Mouse (Mus musculus) inflammation-experienced regulatory T-cells, adult 6 months (primary cell): ENCODE measurements around the gene Myo10. TPM values are rescaled to one million over a fixed set of nuclear protein-coding genes. Genes with fewer than 3 reads are reported as not detected.

Experiments
- ATAC-seq: one replicate; pipeline ENCODE4 v1.8.0; 2017
- polyA plus RNA-seq, 3 experiments: library from polyadenylated mRNA; unstranded; fragments of 100-300 nt; shearing (Covaris generic); gene quantifications; one replicate each; pipeline ENCODE4 v1.2.1; 2017

Myo10 gene
- polyA plus RNA-seq, 3 experiments from 2014 or later: 0.55 to 0.98 (median 0.91) TPM

DNA sequence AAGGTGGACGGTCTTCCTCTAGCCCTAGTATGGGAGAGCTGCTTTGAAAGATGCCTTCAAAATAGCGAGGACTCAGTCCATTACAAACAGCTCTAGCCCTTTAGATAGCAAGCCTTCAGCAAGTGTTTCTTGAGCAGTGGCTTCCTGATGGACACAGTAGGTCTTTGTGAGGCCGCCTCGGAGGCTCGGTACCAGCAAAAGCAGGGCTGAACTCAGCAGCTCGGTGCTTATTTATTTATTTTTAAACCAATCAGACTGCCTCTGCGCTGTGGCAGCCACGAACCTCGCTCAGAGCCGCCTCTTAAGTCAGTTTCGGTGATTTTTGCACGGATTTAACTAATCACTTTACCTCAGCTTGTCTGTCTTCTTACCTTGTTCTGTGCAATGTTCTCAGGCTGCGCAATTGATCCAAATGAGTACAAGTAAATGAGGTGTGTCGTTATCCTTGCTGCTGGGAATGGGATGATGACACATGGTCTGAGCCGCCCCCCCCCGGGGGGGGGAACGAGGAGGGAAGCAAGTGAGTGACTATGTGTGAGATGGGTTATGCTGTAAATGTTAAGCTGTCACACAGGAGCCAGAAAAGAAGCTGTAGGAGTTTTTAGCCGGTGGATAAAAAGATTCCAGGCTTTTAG lies 232.1 kb downstream of the Myo10 start:
- ATAC-seq: no peak

DNA sequence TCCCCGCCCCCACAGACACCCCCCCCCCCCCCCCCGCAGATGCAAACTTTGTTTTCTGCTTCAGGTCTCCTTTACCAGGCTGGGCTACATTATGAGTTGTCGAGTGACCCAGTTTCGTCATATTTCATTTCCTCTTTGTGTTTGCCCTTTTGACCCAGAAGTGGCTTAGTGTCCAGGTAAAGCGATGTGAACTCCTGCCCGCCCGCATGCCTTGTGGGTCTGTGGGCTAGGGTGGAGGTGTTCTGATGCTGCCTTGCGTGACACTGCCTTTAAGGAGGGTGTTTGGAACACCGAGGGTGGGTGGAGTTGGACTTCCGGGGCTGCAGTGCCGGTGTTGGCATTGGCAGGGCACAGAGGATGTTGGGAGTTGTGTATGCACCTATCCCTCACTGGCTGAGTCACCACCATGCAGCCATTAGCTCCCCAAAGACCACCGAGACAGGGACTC lies 236.3 kb downstream of the Myo10 start:
- ATAC-seq: peak; percentile 71

DNA sequence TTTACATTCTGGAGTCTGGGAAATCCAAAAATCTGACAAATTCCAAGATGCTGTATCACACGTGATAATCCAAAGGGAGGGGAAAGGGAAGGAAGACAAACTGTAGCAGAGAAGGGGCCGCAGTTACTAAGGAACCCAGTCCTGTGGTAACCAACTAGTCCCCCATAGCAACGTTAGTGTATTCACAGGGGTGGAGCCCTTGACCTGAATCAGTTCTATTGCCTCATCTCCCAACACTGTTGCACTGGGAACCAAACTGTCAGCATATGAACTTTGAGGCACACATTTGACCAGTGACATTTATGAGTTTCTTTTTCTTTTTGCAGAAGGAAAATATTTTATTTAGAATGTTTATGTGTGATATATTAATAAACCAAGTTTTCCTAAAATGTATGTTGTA lies 237.1 kb downstream of the Myo10 start:
- no peak for ATAC-seq

DNA sequence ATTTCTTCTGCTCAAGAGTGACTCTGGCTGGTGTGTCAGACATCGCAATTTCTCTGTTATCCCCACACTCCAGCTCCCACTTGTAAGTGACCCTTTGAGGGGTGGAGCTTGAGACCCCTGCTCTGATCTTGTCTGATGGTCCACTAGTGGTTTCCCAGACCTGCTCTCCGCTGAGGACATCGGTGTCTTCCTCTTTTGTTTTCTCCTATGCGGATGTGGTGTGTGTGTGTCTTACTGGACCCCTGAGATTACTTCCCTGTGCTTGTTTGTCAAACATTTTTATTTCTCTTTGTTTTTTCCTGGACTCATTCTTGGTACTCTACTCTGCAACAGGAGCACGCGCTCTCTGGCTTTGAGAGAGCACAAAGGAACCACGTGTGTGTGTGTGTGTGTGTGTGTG lies 239.6 kb downstream of the Myo10 start:
- ATAC-seq: no peak

Other genes with a start within 250 kb of the Myo10 start
- under 1 TPM in 1 of 3 experiments, not detected in 2; 0.51 TPM for gene Basp1, start 208.8 kb upstream of the Myo10 start, polyA plus RNA-seq
- gene Retreg1, start 220.7 kb downstream of the Myo10 start, polyA plus RNA-seq: 10 to 100 TPM; 53.0 to 73.2 (median 58.3) TPM